12 mouse cellular contexts compared by ENCODE assay signal in the genomic region with DNA sequence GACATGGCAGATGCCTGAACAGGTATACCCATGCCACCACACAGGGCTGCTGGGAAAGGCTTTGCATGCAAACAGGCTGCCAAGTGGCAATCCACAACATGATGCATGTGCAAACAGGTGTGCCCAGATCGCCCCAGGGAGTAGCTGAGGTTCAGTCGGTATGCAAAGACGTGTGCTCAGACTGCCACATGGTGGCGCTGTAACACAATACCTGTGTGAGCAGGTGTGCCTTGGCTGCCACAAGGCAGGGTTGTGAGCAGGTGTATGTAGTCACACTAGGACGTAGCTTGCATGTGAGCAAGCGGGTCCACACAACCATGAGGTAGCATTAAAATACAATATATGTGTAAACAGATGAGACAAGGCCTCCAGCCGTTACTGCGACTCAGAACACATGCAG. TPM values are rescaled to one million over a fixed set of nuclear protein-coding genes. Genes with fewer than 3 reads are reported as not detected.
A peak's percentile ranks its signal among the peaks of the same experiment; 100 is the strongest.
DNase-seq lines count a peak whose midpoint lies in the region; ATAC-seq and TF ChIP-seq lines count a peak whose summit lies in the region.
"Had no signal": no experiment of that assay in that cellular context is flagged by ENCODE, and none has a peak within 500 bp of the region (broad histone marks: within the 10 kb centered on the region; RNA-seq: fewer than 3 reads in every experiment).

No protein-coding gene starts in this region.

- no peak for ATAC-seq in liver, embryonic 11.5 days (replicated peaks; ENCODE audit: low FRiP score)

- intact Hi-C loops in heart, adult 2 months (cut with DNase I), result no loop called here
- intact Hi-C loops in left cerebral cortex, postnatal 14 days (cut with DNase I), result no loop called here

- no peaks in the 10 kb centered on the region for H3K79me2 ChIP-seq in heart, adult 2 months (replicated peaks; ENCODE audit: control insufficient read depth, insufficient read depth, low read length)
- H3K79me2 ChIP-seq in liver, adult 2 months (ENCODE audit: control insufficient read depth, insufficient read depth, low read length), result no peaks in the 10 kb centered on the region

- no peaks in the 10 kb centered on the region for H3K36me3 ChIP-seq in heart, adult 2 months (ENCODE audit: control insufficient read depth, insufficient read depth, low read length)
- no peaks in the 10 kb centered on the region for H3K36me3 ChIP-seq in liver, adult 2 months (ENCODE audit: control insufficient read depth, insufficient read depth, low read length)
- no peaks in the 10 kb centered on the region for H3K36me3 ChIP-seq in liver, embryonic 11.5 days (ENCODE audit: control insufficient read depth, insufficient read depth, low read length)
- no peaks in the 10 kb centered on the region for H3K36me3 ChIP-seq in E14TG2a.4 (ENCODE audit: insufficient read depth, low read length)

- no peaks in the 10 kb centered on the region; the same call in 1 of the 2 replicates for H3K4me1 ChIP-seq in heart, adult 2 months (ENCODE audit: control insufficient read depth, insufficient read depth, low read length)
- no peaks in the 10 kb centered on the region for H3K4me1 ChIP-seq in liver, adult 2 months (ENCODE audit: control insufficient read depth, insufficient read depth, low read length)
- peaks cover 5% of the 10 kb centered on the region; the same call in 1 of the 2 replicates for H3K4me1 ChIP-seq in liver, embryonic 11.5 days (replicated peaks; ENCODE audit: control insufficient read depth, insufficient read depth, low read length)
- H3K4me1 ChIP-seq in E14TG2a.4 (replicated peaks; ENCODE audit: low read depth, low read length), result no peaks in the 10 kb centered on the region

- DNase-seq in heart, adult 2 months, result no peak
- DNase-seq in heart, adult 9 months (ENCODE audit: low spot score in 2 of 2), result no peak
- DNase-seq in liver, adult 2 months (ENCODE audit: extremely low read depth, low read depth, low spot score), result no peak
- no peak for DNase-seq in liver, embryonic 11.5 days (ENCODE audit: low spot score)
- DNase-seq in induced T-regulatory cell, adult 2 months (ENCODE audit: low read depth), result peak; percentile 56
- DNase-seq in left cerebral cortex, postnatal 14 days (ENCODE audit: low spot score in 2 of 2), result no peak
- DNase-seq in cerebellum, adult 11-12 months, result no peak
- DNase-seq: heart, postnatal 14 days; layer of hippocampus, adult 9-11 months; thymus, postnatal 25 days had no signal

- TF ChIP-seq EP300 in heart, adult 2 months (IDR thresholded peaks at IDR 0.05; ENCODE audit: insufficient read depth, low read depth, low read length), result no peak

- no peak overlapping the region for H3K4me2 ChIP-seq in liver, embryonic 11.5 days

- no peak for TF ChIP-seq POLR2A in heart, adult 2 months (IDR thresholded peaks at IDR 0.05; ENCODE audit: insufficient read depth, low read depth, low read length)
- TF ChIP-seq POLR2A in liver, adult 2 months (IDR thresholded peaks at IDR 0.05; ENCODE audit: extremely low read depth, insufficient read depth, low read length), result no peak

- 71% methylated on average over 8 of the region's 8 CpGs for WGBS in heart, adult 2 months
- WGBS in liver, adult 2 months, result 62% methylated on average over 8 of the region's 8 CpGs
- WGBS in liver, embryonic 11.5 days, result 55% methylated on average over 8 of the region's 8 CpGs

- no peak overlapping the region for H3K27ac ChIP-seq in heart, adult 2 months
- no peak overlapping the region for H3K27ac ChIP-seq in liver, adult 2 months (replicated peaks; ENCODE audit: insufficient read depth, low read depth, low read length)
- no peak overlapping the region for H3K27ac ChIP-seq in liver, embryonic 11.5 days (ENCODE audit: low read depth, low read length)

- H3K9me3 ChIP-seq in liver, embryonic 11.5 days (ENCODE audit: control insufficient read depth, low read length), result no peaks in the 10 kb centered on the region
- H3K9me3 ChIP-seq in E14TG2a.4 (ENCODE audit: low read length), result peaks cover 9% of the 10 kb centered on the region

- peak; percentile 56 for TF ChIP-seq CTCF in heart, adult 2 months (IDR thresholded peaks at IDR 0.05)
- peak; percentile 83 for TF ChIP-seq CTCF in liver, adult 2 months (IDR thresholded peaks at IDR 0.05; ENCODE audit: low read depth, low read length)
- TF ChIP-seq CTCF in E14TG2a.4 (conservative IDR thresholded peaks at IDR 0.05; ENCODE audit: low read length), result peak; percentile 65

- H3K4me3 ChIP-seq in heart, adult 2 months, result no peak overlapping the region
- H3K4me3 ChIP-seq in liver, adult 2 months (ENCODE audit: insufficient read depth, low read depth, low read length), result no peak overlapping the region
- no peak overlapping the region for H3K4me3 ChIP-seq in liver, embryonic 11.5 days (ENCODE audit: low read depth, low read length)
- H3K4me3 ChIP-seq in E14TG2a.4 (replicated peaks; ENCODE audit: low read length), result no peak overlapping the region
- H3K4me3 ChIP-seq: myocyte had no signal

- H3K9ac ChIP-seq in heart, adult 2 months (ENCODE audit: low read depth, low read length), result no peak overlapping the region
- H3K9ac ChIP-seq in liver, adult 2 months (ENCODE audit: low read depth, low read length), result no peak overlapping the region
- H3K9ac ChIP-seq in liver, embryonic 11.5 days (ENCODE audit: low read depth, low read length), result no peak overlapping the region

- H3K27me3 ChIP-seq in heart, adult 2 months (ENCODE audit: control insufficient read depth, insufficient read depth, low read length), result no peaks in the 10 kb centered on the region
- no peaks in the 10 kb centered on the region for H3K27me3 ChIP-seq in liver, adult 2 months (ENCODE audit: control insufficient read depth, insufficient read depth, low read length)
- no peaks in the 10 kb centered on the region for H3K27me3 ChIP-seq in liver, embryonic 11.5 days (replicated peaks; ENCODE audit: control insufficient read depth, insufficient read depth, low read length)
- 0 out of 2 replicates have a peak, but pooled peaks cover 3% of the 10 kb centered on the region for H3K27me3 ChIP-seq in E14TG2a.4 (ENCODE audit: insufficient read depth, low read length)

RNA-seq across cellular contexts. Expression of gene P4ha1, which starts 34.0 kb away (rescaled TPM):
- 10 to 100 TPM; 42.4 to 48.0 TPM for total RNA-seq in heart, adult 2 months (2021)
- 14.8 and 34.7 TPM in 2 replicates for polyA plus RNA-seq in heart, adult 2 months (2012; rRNA removed)
- 6.4 and 9.1 TPM in 2 replicates for total RNA-seq in liver, adult 2 months (2014; rRNA removed)
- 3.0 and 4.7 TPM in 2 replicates for polyA plus RNA-seq in liver, adult 2 months (2012; rRNA removed)
- 60.6 and 61.1 TPM in 2 replicates for polyA plus RNA-seq in liver, embryonic 11.5 days (2014; fragmentation: Nextera tagmentation; extraction: Ambion mirVana)
- total RNA-seq in left cerebral cortex, postnatal 14 days (2021), result 10 to 100 TPM; 33.9 to 37.1 TPM
